Mouse (Mus musculus): ENCODE measurements around the gene Lax1.

Lax1 gene

DNA sequence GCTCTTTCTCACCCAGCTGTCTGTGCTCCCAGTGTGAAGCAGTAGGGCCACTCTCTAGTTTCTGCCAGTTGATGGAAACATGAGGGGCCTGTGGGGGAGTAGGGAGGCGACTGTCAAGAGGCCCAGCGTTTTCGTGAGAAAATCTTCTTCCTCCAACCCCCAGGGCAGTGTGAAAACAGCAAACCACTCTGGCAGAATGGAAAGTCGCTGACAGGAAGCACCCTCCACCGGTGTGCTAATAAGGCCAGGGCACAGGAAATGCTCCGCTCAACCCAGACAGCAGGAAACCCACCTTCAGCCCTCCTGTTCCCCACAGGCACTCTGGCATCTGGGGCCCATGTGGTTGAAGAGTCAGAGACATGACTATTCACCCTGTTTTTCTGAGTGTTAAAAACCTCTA lies at the start of gene Lax1:
Gene Lax1 (minus strand): TSS at position 212 of the 400 bp plus-strand sequence.
- peak; percentile 63 for DNase-seq (ENCODE audit: low read depth, low spot score)

DNA sequence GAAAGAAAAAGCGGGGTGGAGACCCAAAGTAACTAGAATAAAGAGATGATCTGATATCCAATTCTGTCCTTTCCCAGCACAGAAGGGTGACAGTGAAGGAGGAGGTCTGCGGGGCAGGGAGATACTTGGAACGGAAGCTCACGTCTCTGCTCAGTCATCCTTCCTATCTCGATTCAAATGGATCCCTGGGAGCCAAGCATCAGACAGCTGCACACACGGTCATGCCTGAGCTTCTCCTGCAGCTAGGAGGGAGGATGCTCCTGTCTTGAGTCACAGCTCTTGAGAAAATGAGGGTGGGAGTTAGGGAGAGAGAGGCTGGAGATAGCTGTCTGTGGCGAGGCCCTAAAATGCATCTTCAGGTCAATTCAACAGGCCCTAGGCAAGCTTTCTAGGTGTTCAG lies 46.8 kb upstream of the Lax1 start:
- DNase-seq (ENCODE audit: low read depth, low spot score) = no peak

DNA sequence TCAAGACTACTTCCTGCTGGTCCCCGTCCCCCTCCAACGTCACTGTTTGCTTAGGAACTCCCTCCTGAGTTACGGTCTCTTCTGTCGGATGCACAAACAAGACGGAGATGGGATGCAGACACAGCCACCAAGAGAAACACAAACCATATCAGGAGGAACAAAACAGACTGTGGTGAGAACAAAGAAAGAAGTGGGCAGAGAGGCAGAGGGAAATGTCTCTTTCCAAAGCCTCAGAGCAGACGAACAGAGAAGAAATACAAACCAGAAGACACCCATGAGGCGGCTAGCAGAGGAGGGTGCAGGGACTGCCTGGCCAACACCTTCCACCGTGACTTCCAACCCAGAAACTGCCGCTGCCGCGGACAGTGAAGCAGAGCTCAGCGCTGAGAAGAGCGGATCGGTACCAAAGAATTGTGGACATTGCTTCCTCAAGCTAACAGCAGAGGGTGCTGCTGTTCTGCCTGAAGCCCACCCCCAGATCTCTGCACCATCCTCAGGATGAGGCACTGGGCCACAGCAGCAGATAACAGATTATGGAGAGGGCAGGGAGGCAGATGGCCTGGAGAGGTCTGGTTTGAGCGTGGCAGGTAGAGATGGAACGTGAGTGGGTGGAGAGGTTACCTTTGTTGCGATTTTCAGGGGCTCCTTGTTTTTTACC lies 46.2 kb upstream of the Lax1 start:
- peak; percentile 52 for DNase-seq (ENCODE audit: low read depth, low spot score)

DNA sequence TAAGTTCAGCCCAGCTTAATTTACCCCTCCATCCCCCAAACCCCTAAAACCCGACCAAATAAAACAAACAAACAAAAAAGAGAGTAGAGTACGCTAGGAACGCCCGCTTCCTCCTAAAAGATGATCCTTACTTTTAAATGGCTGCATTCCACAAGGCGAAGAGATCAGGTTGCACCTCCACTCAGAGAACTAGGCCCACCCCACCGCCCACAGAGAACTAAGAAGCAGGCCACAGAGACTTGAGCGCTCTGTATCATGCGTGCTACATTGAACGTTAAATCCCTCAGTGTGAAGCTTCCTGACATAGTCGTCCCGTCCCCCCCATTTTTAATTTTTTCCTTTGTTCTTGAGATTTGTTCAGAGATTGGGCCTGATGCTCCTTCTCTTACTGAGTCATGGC lies 42.9 kb upstream of the Lax1 start:
- no peak for DNase-seq (ENCODE audit: low read depth, low spot score)

DNA sequence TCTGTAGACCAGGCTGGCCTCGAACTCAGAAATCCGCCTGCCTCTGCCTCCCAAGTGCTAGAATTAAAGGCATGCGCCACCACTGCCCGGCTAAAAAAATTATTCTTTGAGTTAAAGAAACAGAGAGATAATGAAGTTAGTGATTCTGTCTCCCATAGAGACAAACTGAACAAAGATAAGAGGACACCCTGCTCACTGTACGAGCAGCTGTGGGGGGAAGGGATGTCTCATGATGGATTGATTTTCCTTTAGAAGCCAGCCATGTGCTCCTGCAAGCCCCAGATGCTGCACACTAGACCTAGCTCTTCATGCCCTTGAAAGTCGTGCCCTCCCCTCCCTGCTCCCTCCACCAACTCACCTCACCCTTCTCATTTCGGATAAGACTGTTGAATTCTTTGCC lies 38.4 kb upstream of the Lax1 start:
- DNase-seq (ENCODE audit: low read depth, low spot score) = no peak

DNA sequence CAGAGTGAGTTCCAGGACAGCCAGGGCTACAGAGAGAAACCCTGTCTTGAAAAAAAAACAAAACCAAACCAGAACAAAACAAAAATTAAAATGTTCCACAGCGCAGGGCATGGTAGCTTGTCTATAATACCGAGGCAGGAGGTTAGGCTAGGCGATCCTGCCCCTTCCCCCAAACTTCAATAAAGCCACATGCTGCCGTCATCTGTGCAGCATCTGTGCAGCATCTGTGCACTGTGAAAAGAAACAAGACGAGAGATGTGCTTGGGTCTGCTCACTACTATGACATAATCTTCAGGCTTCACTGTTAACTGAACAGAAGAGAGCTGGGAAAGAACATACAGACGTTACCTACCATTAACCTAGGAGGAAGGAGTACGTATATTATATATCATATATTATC lies 30.4 kb upstream of the Lax1 start:
- no peak for DNase-seq (ENCODE audit: low read depth, low spot score)

DNA sequence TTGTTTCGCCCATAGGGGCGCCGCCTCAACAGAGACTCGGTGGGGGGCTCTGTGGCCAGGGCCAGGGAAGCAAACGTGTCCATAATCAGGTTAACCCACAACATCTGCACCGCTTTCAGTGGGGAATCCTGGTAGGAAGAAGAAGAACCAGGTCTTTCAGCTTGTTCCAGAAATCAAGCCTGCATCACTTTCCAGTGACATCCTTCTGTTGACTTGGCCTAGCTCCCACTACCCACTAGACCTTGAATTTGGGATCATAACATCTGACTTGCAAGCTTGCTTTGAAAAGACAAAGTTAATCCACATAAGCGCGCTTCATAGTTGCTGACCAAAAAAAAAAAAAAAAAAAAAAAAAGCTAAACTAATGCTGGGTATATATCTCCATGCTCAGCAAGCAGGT lies 28.9 kb upstream of the Lax1 start:
- no peak for DNase-seq (ENCODE audit: low read depth, low spot score)

DNA sequence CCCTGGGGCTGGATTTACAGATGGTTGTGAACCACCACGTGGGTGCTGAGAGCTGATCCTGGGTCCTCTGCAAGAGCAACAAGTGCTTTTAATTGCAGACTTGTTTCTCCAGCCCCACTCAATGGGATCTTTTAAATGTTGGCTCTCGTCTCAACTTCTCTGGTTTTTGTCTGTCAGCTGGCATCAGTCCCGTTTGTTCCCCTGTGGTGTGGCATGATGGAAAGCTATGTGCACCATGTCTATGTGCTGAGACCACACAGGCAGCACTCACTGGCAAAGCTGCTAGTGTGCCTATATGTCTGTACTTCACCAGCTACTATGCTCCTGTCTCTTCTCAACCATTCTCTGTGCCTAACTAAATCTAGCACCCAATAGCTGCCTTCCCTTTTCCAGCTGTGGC lies 28.4 kb upstream of the Lax1 start:
- DNase-seq (ENCODE audit: low read depth, low spot score) = no peak

DNA sequence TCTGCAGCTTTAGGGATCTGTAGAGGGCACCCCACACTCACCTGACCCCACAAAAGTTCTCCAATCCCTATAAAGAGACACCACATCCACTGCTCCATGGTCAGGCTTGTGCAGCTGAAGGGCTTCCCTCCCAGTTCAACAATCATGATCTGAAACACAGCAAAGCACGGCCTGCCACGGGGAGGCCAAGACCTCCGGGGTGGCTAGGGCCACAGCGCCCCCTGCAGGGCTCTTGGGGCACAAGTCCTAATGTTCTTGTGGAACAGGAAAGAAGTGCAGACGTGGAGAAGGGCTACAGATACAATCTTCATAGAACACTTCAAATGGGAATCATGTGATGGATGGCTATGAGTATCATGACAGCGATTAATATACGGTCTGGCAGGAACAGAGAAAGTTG lies 26.6 kb upstream of the Lax1 start:
- DNase-seq (ENCODE audit: low read depth, low spot score) = peak; percentile 84

DNA sequence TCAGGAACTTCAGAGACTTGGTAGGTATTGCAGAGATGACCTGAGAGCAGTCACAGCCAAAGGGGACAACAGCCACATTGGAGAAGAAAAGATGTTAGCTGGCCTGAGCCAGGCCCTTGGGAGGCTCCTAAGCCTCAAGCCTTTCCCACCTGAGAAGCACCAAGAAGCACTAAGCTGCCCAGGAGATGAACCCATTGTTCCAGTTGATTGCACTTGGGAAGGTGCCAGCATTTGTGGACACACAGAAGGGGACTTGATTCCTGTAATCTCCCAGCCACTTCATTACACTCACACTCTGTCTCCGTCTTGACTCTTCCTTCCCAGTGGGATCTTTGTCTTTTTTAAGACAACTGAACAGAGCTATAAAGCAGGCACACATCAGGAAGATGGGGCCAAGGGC lies 25.3 kb upstream of the Lax1 start:
- no peak for DNase-seq (ENCODE audit: low read depth, low spot score)

DNA sequence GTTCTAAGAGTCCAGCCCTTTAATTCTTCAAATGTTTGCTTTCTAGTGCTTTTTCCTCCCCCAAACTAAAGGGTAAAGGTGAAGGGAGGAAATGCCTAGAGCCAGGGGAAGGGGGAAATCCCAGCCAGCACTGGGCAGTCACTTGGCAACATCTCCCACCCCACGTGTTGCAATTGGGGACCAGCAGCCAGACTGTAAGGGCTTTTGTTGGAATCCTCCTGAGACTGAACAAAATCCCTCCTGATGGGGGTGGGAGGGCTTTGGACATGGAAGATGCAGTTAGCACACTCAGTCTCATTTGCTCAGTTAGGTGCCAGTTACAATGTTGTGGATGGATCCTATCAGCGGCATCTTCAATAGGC lies 23.1 kb upstream of the Lax1 start:
- no peak for DNase-seq (ENCODE audit: low read depth, low spot score)

DNA sequence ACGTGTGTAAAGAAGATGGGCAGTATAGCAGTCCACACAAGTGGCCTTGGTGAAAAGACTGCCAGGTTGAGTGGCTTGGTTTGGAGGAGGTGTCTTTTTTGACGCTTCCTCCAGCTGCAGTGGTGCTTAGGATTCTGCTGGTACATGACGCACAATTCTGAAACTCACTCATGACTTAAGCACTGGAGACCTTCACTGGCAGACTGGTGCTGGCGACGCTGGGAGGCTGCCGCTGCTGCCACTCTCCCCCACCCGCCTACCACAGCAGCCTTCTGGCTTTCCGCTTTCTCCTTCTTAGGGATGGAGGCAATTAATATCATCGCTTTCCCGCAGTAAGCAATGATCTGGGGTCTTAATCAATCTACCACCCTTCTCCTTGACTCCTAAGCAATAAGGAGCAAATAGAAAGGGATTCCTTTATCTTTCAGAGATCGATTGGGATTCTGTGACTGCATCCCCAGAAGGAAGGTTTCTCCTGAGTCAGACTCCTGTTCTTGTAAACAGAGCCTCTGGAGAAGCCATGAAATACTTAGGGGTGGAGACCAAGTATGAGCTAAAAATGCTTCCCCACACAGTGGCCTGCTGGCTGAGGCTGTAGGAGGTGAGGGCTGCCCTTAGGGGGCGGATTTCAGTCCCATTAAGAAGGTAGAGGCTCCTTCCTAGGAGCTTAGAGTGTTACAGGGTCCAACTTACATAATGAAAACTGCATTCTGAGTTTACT lies 22.5 kb upstream of the Lax1 start:
- DNase-seq (ENCODE audit: low read depth, low spot score) = no peak

DNA sequence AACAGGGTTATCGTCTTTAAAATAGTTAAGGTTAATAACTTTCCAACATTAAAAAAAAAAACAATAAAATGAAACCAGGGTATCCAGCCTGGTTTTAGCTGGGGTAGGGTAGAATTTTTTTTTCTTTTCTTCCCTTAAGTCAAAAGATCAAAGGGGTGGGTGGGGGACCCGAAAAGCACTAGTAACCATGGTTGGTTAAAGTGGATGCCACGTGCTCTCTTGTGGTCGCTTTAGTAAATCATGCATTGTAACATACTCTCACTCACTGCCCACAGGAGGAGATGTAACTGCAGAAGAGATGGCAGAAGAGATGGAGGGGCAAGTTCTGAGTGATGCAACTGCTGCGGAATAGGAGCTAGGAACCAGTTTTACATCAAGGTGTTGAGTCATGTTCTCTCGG lies 21.5 kb upstream of the Lax1 start:
- DNase-seq (ENCODE audit: low read depth, low spot score) = no peak

DNA sequence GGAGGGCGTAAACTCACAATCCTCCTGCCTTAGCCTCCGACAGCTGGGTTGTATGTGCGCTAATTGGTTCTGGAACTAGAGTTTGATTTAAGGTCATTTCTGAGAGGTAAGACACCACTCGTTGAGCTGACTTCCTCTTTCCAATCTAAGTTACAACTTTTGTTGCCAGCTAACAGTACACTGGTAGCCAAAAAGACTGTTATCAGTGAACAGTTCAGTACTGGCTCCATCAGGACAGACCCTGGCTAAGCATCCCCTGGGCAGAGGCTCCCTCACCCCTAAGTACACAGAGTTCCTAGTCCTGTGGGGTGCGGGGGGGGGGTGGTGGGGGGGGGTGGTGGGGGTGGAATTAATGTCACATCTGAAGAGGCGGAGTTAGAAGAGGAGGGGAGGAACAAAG lies 21.0 kb upstream of the Lax1 start:
- DNase-seq (ENCODE audit: low read depth, low spot score) = peak; percentile 50

DNA sequence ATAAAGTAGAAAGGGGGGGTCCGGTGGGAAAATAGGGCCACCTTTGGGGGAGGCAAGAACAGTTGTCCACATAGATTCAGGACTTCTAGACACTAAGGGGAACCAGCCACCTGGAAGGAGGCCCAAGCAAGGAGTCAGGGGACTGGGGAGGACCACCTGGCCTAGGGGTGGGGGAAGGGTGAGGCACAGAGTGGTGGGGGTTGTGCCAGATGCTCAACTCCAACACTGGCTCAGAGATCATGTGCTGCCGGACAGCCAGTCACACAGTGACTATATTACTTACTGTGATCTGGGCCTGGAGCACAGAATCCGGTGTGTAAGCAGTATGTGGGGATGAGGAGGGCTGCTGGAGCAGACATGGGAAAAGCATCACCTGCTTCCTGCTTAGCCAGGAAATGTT lies 19.4 kb upstream of the Lax1 start:
- DNase-seq (ENCODE audit: low read depth, low spot score) = no peak

DNA sequence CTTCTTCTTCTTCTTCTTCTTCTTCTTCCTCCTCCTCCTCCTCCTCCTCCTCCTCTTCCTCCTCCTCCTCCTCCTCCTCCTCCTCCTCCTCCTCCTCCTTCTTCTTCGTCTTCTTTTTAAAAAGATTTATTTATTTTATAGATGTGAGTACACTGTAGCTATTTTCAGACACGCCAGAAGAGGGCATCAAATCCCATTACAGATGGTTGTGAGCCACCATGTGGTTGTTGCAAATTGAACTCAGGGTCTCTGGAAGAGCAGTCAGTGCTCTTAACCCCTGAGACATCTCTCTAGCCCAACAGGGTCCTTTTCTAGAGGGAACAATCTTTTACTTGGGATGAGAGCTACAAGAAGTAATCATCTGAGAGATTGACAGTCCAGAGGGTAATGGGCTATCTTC lies 11.9 kb upstream of the Lax1 start:
- DNase-seq (ENCODE audit: low read depth, low spot score) = peak; percentile 58

DNA sequence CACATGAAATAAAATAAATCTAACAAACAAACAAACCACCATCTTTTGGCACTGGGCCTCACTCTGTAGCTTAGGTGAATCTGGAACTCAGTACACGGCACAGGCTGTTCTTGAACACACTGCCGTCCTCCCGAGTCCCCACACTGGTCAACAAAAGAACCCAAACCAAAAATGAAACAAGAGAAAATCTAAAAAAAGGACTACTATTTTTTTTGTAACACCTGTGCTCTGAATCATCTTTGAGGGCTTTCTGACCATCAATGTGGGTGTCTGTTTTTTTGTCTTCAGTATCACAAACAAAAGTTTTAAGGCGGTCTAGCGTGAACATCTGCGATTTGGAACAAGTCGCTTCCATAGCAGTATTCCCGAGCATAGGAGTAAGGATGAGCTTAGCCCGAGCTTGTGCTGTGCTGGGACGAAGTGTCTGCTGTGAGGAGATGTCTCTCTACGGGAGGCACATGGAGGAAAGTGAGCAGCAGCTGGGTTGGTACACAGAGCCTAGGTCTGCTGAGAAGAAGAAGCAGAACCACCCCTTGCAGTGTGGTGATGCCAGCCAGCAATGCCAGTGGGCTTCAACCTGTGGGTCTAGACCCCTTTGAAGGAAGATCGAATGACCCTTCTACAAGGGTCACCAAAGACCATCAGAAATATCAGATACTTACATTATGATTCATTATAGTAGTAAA lies 8.2 kb upstream of the Lax1 start:
- peak; percentile 88 for DNase-seq (ENCODE audit: low read depth, low spot score)

DNA sequence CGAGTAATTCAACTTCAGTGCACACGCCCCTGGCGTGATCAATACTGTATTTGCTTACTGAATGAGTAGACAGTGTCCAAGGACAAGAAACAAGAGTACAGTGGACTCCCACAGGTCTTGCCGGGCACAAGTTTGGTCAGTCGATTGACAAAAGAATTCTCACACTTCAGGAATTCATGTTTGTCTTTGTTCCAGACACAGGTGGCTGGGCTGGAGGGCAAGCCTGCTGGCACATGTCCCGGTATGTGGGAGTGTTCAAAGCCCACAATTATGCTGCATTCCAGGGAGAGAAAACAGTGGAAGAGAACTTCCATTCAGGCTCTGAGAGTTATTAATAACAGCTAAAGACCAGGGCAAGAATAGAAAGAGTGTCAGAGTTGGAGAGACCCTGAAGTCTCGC lies 6.0 kb upstream of the Lax1 start:
- no peak for DNase-seq (ENCODE audit: low read depth, low spot score)

DNA sequence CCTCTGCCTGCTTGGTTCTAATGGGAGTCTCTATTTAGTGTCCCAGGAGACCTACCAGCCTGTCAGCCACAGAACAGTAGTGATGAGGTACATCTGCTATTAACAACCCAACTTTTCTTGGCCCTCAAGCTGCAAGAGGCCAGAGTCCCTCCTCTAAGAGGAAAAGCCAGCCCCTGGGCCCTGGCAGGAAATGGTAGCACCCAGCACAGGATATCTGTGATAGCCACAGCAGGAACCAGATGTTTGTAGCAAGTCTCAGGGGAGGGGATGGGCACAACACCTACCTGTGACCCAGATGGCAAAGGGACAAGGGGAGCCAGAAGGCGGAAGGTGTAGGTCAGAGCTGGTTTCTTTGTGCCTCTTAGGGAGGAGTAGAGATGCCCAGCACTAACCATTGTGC lies 5.0 kb upstream of the Lax1 start:
- peak; percentile 86 for DNase-seq (ENCODE audit: low read depth, low spot score)

DNA sequence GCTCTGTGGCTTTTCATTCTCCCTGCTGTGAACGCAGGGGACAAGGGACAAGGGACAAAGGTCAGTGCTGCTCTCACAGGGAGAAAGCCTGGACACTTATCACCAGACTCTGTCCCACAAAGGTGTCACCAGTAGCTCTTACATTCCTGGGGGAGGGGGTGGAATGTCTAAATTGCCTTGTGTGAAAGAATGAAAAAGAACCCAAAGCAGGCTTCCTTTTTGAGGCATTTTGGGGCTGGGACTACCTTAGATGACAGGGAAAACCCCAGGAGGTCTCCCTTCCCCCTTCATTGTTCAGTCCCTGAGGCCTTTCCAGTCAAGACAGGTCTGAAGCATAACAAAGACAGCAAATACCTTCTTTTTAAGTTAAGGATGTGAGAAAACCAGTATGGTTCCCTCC lies 4.4 kb upstream of the Lax1 start:
- no peak for DNase-seq (ENCODE audit: low read depth, low spot score)

DNA sequence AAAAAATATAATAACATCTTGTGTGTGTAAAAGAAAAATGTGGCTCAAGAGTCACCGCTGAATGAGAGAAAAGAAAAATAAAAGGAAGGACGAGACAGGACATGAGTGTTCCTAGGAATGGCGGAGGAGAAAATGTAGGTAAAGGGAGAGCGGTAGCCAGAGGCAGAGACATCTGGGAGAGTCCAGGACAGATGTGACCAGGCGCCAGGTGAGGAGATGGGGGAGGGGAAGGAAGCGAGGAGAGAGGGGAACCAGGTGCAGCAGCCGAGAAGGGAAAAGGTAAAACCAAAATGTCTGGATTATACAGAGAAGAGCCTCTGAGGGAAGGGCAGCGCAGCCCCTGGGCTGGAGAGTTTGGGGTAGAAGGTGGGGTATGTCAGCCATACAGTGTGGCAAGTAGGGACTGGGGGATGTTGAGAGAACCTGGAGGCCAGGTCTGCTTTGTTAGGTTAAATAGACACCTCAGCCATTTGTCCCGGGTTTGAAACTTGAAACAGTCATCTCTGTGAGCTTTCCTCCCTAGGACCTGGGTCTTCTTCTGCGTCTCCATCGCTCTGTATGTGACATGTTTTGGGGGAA lies 3.7 kb upstream of the Lax1 start:
- DNase-seq (ENCODE audit: low read depth, low spot score) = peak; percentile 19

DNA sequence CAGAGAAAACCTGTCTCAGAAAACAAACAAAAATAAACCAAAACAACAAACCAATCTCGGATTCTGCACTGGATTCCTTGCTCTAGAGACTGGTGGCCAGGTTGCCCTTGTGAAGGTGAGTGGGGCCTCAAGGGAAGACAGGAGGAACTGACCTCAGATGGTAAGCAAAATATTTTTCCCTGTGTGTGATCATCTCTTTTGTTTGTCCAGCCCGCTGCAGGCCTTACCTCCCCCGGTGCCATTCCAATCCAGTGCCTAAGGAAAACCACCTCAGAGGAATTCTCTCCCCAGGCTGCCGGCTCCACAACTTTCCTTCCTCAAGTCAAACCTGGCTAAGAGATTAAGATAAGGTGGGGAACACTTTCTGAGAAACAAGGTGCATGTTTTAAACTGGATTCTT lies 2.3 kb upstream of the Lax1 start:
- no peak for DNase-seq (ENCODE audit: low read depth, low spot score)

DNA sequence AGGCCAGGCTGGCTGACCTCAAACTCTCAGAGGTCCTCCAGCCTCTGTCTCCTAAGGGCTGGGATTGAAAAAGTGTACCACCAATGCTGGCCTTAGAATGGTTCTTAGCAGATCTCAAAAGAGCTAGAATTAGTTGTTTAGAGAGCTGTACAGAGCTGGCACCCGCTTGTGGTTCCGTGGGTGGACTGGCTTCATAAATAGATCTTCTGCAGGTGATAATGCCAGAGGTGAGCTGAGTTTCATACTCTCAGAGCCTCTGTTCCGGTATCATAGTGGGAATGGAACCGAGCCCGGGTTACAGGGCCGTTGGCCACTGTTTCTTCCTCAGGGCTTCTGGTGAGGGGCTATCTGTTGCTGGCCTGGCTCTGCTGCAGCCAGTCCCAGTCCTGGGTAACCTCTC lies 1.1 kb upstream of the Lax1 start:
- DNase-seq (ENCODE audit: low read depth, low spot score) = no peak
